Comparison of ENCODE assay signal across 14 mouse cellular contexts in genomic region chr2:26207559-26207958, GRCm38 (mm10). TPM values are rescaled to one million over a fixed set of nuclear protein-coding genes. Genes with fewer than 3 reads are reported as not detected.
DNase-seq lines count a peak whose midpoint lies in the region; ATAC-seq lines count a peak whose summit lies in the region.
"Had no signal": no experiment of that assay in that cellular context is flagged by ENCODE, and none has a peak within 500 bp of the region (broad histone marks: within the 10 kb centered on the region; RNA-seq: fewer than 3 reads in every experiment).

No protein-coding gene starts in this region.

- peak overlapping the region; percentile 39; the same call in 1 of the 2 replicates for H3K4me3 ChIP-seq in hindbrain, embryonic 10.5 days
- no peak overlapping the region for H3K4me3 ChIP-seq in hindbrain, embryonic 14.5 days (replicated peaks; ENCODE audit: low read length)
- peak overlapping the region; percentile 30; the same call in 1 of the 2 replicates for H3K4me3 ChIP-seq in hindbrain, embryonic 13.5 days
- peak overlapping the region; percentile 16; the same call in 1 of the 2 replicates for H3K4me3 ChIP-seq in neural tube, embryonic 13.5 days
- H3K4me3 ChIP-seq in liver, embryonic 11.5 days (ENCODE audit: low read depth, low read length) = no peak overlapping the region
- H3K4me3 ChIP-seq: limb, embryonic 15.5 days; myocyte had no signal

- H3K9me3 ChIP-seq in hindbrain, embryonic 10.5 days = peaks cover 6% of the 10 kb centered on the region
- H3K9me3 ChIP-seq in hindbrain, embryonic 14.5 days (ENCODE audit: control insufficient read depth, low read length) = 0 out of 2 replicates have a peak, but pooled peaks cover 4% of the 10 kb centered on the region
- peaks cover 6% of the 10 kb centered on the region; the same call in 1 of the 2 replicates for H3K9me3 ChIP-seq in hindbrain, embryonic 13.5 days
- H3K9me3 ChIP-seq in neural tube, embryonic 13.5 days = no peaks in the 10 kb centered on the region
- H3K9me3 ChIP-seq in liver, embryonic 11.5 days (ENCODE audit: control insufficient read depth, low read length) = no peaks in the 10 kb centered on the region
- H3K9me3 ChIP-seq: limb, embryonic 15.5 days had no signal

- H3K9ac ChIP-seq in hindbrain, embryonic 14.5 days = no peak overlapping the region
- 0 out of 2 replicates have a peak overlapping the region, but pooled peaks have one; percentile 19 for H3K9ac ChIP-seq in hindbrain, embryonic 13.5 days
- H3K9ac ChIP-seq in neural tube, embryonic 13.5 days = no peak overlapping the region
- H3K9ac ChIP-seq in liver, embryonic 11.5 days (ENCODE audit: low read depth, low read length) = no peak overlapping the region
- H3K9ac ChIP-seq: limb, embryonic 15.5 days had no signal

- DNase-seq in hindbrain, embryonic 10.5 days (ENCODE audit: low spot score) = peak; percentile 40
- DNase-seq in hindbrain, embryonic 14.5 days (ENCODE audit: low spot score) = no peak
- DNase-seq in adipocyte (ENCODE audit: low spot score) = peak; percentile 90
- no peak for DNase-seq in B cell, adult 2 months
- no peak for DNase-seq in liver, embryonic 11.5 days (ENCODE audit: low spot score)

- no peak overlapping the region for H3K27ac ChIP-seq in hindbrain, embryonic 10.5 days
- no peak overlapping the region for H3K27ac ChIP-seq in hindbrain, embryonic 14.5 days
- H3K27ac ChIP-seq in hindbrain, embryonic 13.5 days = 0 out of 2 replicates have a peak overlapping the region, but pooled peaks have one; percentile 23
- H3K27ac ChIP-seq in neural tube, embryonic 13.5 days (replicated peaks) = no peak overlapping the region
- no peak overlapping the region for H3K27ac ChIP-seq in liver, embryonic 11.5 days (ENCODE audit: low read depth, low read length)
- H3K27ac ChIP-seq: limb, embryonic 15.5 days; macrophage had no signal

- H3K4me1 ChIP-seq in hindbrain, embryonic 10.5 days (replicated peaks) = peaks cover 36% of the 10 kb centered on the region
- peaks cover 11% of the 10 kb centered on the region; the same call in 1 of the 2 replicates for H3K4me1 ChIP-seq in hindbrain, embryonic 14.5 days (replicated peaks; ENCODE audit: control insufficient read depth, insufficient read depth, low read length)
- H3K4me1 ChIP-seq in hindbrain, embryonic 13.5 days (replicated peaks) = peaks cover 33% of the 10 kb centered on the region
- H3K4me1 ChIP-seq in neural tube, embryonic 13.5 days (replicated peaks) = peaks cover 34% of the 10 kb centered on the region
- no peaks in the 10 kb centered on the region; the same call in 1 of the 2 replicates for H3K4me1 ChIP-seq in liver, embryonic 11.5 days (replicated peaks; ENCODE audit: control insufficient read depth, insufficient read depth, low read length)

- H3K27me3 ChIP-seq in hindbrain, embryonic 10.5 days (ENCODE audit: insufficient read depth, poor library complexity, severe bottlenecking) = peaks cover 63% of the 10 kb centered on the region
- peaks cover 63% of the 10 kb centered on the region for H3K27me3 ChIP-seq in hindbrain, embryonic 14.5 days (ENCODE audit: control insufficient read depth, insufficient read depth, low read length)
- H3K27me3 ChIP-seq in hindbrain, embryonic 13.5 days = peaks cover 73% of the 10 kb centered on the region
- peaks cover 68% of the 10 kb centered on the region for H3K27me3 ChIP-seq in neural tube, embryonic 13.5 days
- H3K27me3 ChIP-seq in liver, embryonic 11.5 days (replicated peaks; ENCODE audit: control insufficient read depth, insufficient read depth, low read length) = peaks cover 55% of the 10 kb centered on the region

- peaks cover 33% of the 10 kb centered on the region for H3K36me3 ChIP-seq in hindbrain, embryonic 10.5 days
- H3K36me3 ChIP-seq in hindbrain, embryonic 14.5 days (replicated peaks; ENCODE audit: control insufficient read depth, insufficient read depth) = peaks cover 32% of the 10 kb centered on the region
- H3K36me3 ChIP-seq in hindbrain, embryonic 13.5 days = peaks cover 31% of the 10 kb centered on the region
- H3K36me3 ChIP-seq in neural tube, embryonic 13.5 days = peaks cover 34% of the 10 kb centered on the region
- H3K36me3 ChIP-seq in liver, embryonic 11.5 days (ENCODE audit: control insufficient read depth, insufficient read depth, low read length) = peaks cover 17% of the 10 kb centered on the region

- WGBS in hindbrain, embryonic 10.5 days = 8% methylated on average over 9 of the region's 9 CpGs
- WGBS in hindbrain, embryonic 14.5 days = 5% methylated on average over 9 of the region's 9 CpGs
- WGBS in hindbrain, embryonic 13.5 days = 5% methylated on average over 9 of the region's 9 CpGs
- 1% methylated on average over 9 of the region's 9 CpGs for WGBS in neural tube, embryonic 13.5 days
- 18% methylated on average over 9 of the region's 9 CpGs for WGBS in liver, embryonic 11.5 days

- H3K4me2 ChIP-seq in hindbrain, embryonic 14.5 days (replicated peaks) = no peak overlapping the region
- H3K4me2 ChIP-seq in hindbrain, embryonic 13.5 days = no peak overlapping the region
- 0 out of 2 replicates have a peak overlapping the region, but pooled peaks have one; percentile 24 for H3K4me2 ChIP-seq in neural tube, embryonic 13.5 days
- H3K4me2 ChIP-seq in liver, embryonic 11.5 days = no peak overlapping the region
- H3K4me2 ChIP-seq: limb, embryonic 15.5 days had no signal

- ATAC-seq in hindbrain, embryonic 14.5 days (ENCODE audit: low FRiP score) = no peak
- ATAC-seq in hindbrain, embryonic 13.5 days (ENCODE audit: low FRiP score) = peak; percentile 36; the same call in 1 of the 2 replicates
- ATAC-seq in neural tube, embryonic 13.5 days (ENCODE audit: low read depth) = no peak; the same call in 1 of the 2 replicates
- ATAC-seq in liver, embryonic 11.5 days (replicated peaks; ENCODE audit: low FRiP score) = no peak
- ATAC-seq: CD4-positive, CD25-positive, alpha-beta regulatory T cell, adult 4 months had no signal

RNA-seq across cellular contexts. Expression of gene Lhx3, which starts 0.5 kb away (rescaled TPM):
- 4.4 and 6.3 TPM in 2 replicates for polyA plus RNA-seq in hindbrain, embryonic 10.5 days (2016; fragmentation: Nextera tagmentation; extraction: Ambion mirVana)
- 5.5 and 5.8 TPM in 2 replicates for polyA plus RNA-seq in hindbrain, embryonic 14.5 days (2014; fragmentation: Nextera tagmentation; extraction: Ambion mirVana)
- polyA plus RNA-seq in hindbrain, embryonic 13.5 days (2015; fragmentation: Nextera tagmentation; extraction: Ambion mirVana) = 5.2 and 15.4 TPM in 2 replicates
- 11.8 and 12.5 TPM in 2 replicates for polyA plus RNA-seq in neural tube, embryonic 13.5 days (2015; fragmentation: Nextera tagmentation; extraction: Ambion mirVana)
- polyA plus RNA-seq in liver, embryonic 11.5 days (2014; fragmentation: Nextera tagmentation; extraction: Ambion mirVana) = 0.09 TPM in 1 of 2 replicates, not detected in the other
- polyA plus RNA-seq: CD4-positive, CD25-positive, alpha-beta regulatory T cell, adult 4 months; heart, embryonic 14.5 days; kidney, embryonic 16.5 days; limb, embryonic 15.5 days; macrophage; myocyte; stomach, embryonic 14.5 days had no signal

RNA-seq across cellular contexts. Expression of gene Qsox2, which starts 29.8 kb away (rescaled TPM):
- polyA plus RNA-seq in hindbrain, embryonic 10.5 days (2016; fragmentation: Nextera tagmentation; extraction: Ambion mirVana) = 19.1 and 20.4 TPM in 2 replicates
- polyA plus RNA-seq in hindbrain, embryonic 14.5 days (2014; fragmentation: Nextera tagmentation; extraction: Ambion mirVana) = 15.2 and 16.1 TPM in 2 replicates
- polyA plus RNA-seq in hindbrain, embryonic 13.5 days (2015; fragmentation: Nextera tagmentation; extraction: Ambion mirVana) = 13.2 and 13.9 TPM in 2 replicates
- 13.0 and 13.8 TPM in 2 replicates for polyA plus RNA-seq in neural tube, embryonic 13.5 days (2015; fragmentation: Nextera tagmentation; extraction: Ambion mirVana)
- 13.5 and 14.7 TPM in 2 replicates for polyA plus RNA-seq in liver, embryonic 11.5 days (2014; fragmentation: Nextera tagmentation; extraction: Ambion mirVana)

Comparison
In these comparisons a context has a peak if more than half of its experiments do, and no peak if none do; other contexts are left out.
1. DNase-seq: peak in hindbrain, embryonic 10.5 days (single experiment) and adipocyte (single experiment); none in hindbrain, embryonic 14.5 days (single experiment), B cell, adult 2 months (0 of 2) and liver, embryonic 11.5 days (single experiment).
2. H3K4me3 ChIP-seq: peak in hindbrain, embryonic 10.5 days (single experiment), hindbrain, embryonic 13.5 days (single experiment) and neural tube, embryonic 13.5 days (single experiment); none in hindbrain, embryonic 14.5 days (single experiment) and liver, embryonic 11.5 days (single experiment).